Mouse (Mus musculus) CH12.LX (cell line): ENCODE results near the gene Tomm40l.

Source experiments
- CTCF ChIP-seq, 2 experiments: IDR thresholded peaks in 1 of 2; conservative IDR thresholded peaks in 1 of 2; 2 replicates each; pipeline ENCODE4 v1.5.1; 2011 to 2012; ENCODE audit warnings: low read depth in 2 of 2, low read length in 2 of 2, improper control_type of control experiment in 1 of 2, inconsistent platforms in 1 of 2, mild to moderate bottlenecking in 1 of 2, moderate library complexity in 1 of 2
- E2F4 ChIP-seq: IDR thresholded peaks from 2 replicates; pipeline ENCODE4 v1.6.1; 2011; ENCODE audit warnings: low read depth, low read length, improper control_type of control experiment; ENCODE audit not compliant: insufficient replicate concordance
- POLR2A ChIP-seq: IDR thresholded peaks from 2 replicates; pipeline ENCODE4 v1.6.1; 2011; ENCODE audit warnings: low read depth, mild to moderate bottlenecking, improper control_type of control experiment, low read length

GRCm38 (mm10) chr1:171232348-171232747, 10.0 kb upstream of the Tomm40l start:
- TF ChIP-seq CTCF (conservative IDR thresholded peaks at IDR 0.05 in 1 of 2, IDR thresholded peaks at IDR 0.05 in 1 of 2; ENCODE audit: low read depth in 2 of 2, low read length in 2 of 2) (no peak), E2F4 (no peak), POLR2A (no peak)
